Mouse (Mus musculus) heart, adult 2 months (tissue): Measurements from ENCODE around the gene Olfr1416. TPM values are rescaled to one million over a fixed set of nuclear protein-coding genes. Genes with fewer than 3 reads are reported as not detected.
A peak's percentile ranks its signal among the peaks of the same experiment; 100 is the strongest.

Source experiments
- DNase-seq, 2 experiments: peaks; one replicate each; pipeline ENCODE4 v3.0.0; 2021
- H3K27ac ChIP-seq: fragments of 200-600 bp; 2 replicates; pipeline ENCODE4 v1.8.1; 2022
- H3K27me3 ChIP-seq: fragments of 200-500 bp; 2 replicates; pipeline ENCODE4 v1.6.1; 2012; ENCODE audit warnings: mild to moderate bottlenecking, low read length, inconsistent platforms, mixed read lengths; ENCODE audit not compliant: control insufficient read depth, insufficient read depth
- H3K36me3 ChIP-seq: fragments of 200-500 bp; 2 replicates; pipeline ENCODE4 v1.6.1; 2012; ENCODE audit warnings: low read length, inconsistent platforms; ENCODE audit not compliant: control insufficient read depth, insufficient read depth
- H3K4me1 ChIP-seq: fragments of 200-500 bp; 2 replicates; pipeline ENCODE4 v1.6.1; 2011; ENCODE audit warnings: low read length; ENCODE audit not compliant: control insufficient read depth, insufficient read depth
- H3K4me3 ChIP-seq: fragments of 200-600 bp; 2 replicates; pipeline ENCODE4 v1.8.1; 2022
- H3K79me2 ChIP-seq: fragments of 200-500 bp; replicated peaks from 2 replicates; pipeline ENCODE4 v1.6.1; 2012; ENCODE audit warnings: mild to moderate bottlenecking, inconsistent platforms, low read length, moderate library complexity, mixed read lengths; ENCODE audit not compliant: control insufficient read depth, insufficient read depth
- H3K9ac ChIP-seq: fragments of 200-500 bp; 2 replicates; pipeline ENCODE4 v1.6.1; 2012; ENCODE audit warnings: low read depth, mild to moderate bottlenecking, control low read depth, inconsistent platforms, low read length, mixed read lengths
- CTCF ChIP-seq: fragments of 200-600 bp; IDR thresholded peaks from 2 replicates; pipeline ENCODE4 v1.8.1; 2022; ENCODE audit warnings: antibody characterized with exemption, mild to moderate bottlenecking, moderate library complexity
- EP300 ChIP-seq: fragments of 200-500 bp; IDR thresholded peaks from 2 replicates; pipeline ENCODE4 v1.6.1; 2011; ENCODE audit warnings: low read depth, low read length, control low read depth; ENCODE audit not compliant: insufficient read depth
- POLR2A ChIP-seq: fragments of 200-500 bp; IDR thresholded peaks from 2 replicates; pipeline ENCODE4 v1.6.1; 2011; ENCODE audit warnings: mild to moderate bottlenecking, low read depth, low read length, control low read depth; ENCODE audit not compliant: insufficient read depth
- WGBS: fragments of 180-500 bp; shearing (Covaris S2); methylation state at CpG from one replicate; pipeline ENCODE4 v1.1.7; 2018; 5-methylcytosine and 5-hydroxymethylcytosine counted together
- intact Hi-C: fragments of 180-260 bp; cut with DNase I; formaldehyde crosslinking; loops from one replicate; pipeline ENCODE4 v1.15.1; 2025
- polyA plus RNA-seq: library from polyadenylated mRNA; depleted of rRNA; stranded (reverse); fragments of >200 nt; gene quantifications from 2 replicates; pipeline ENCODE4 v1.2.3, GENCODE M21; 2012
- total RNA-seq, 2 experiments: library from RNA; stranded (reverse); gene quantifications; 2 replicates each; pipeline ENCODE4 v1.2.3; 2021

Olfr1416 gene
- total and polyA plus RNA-seq, 3 experiments, result not detected

DNA sequence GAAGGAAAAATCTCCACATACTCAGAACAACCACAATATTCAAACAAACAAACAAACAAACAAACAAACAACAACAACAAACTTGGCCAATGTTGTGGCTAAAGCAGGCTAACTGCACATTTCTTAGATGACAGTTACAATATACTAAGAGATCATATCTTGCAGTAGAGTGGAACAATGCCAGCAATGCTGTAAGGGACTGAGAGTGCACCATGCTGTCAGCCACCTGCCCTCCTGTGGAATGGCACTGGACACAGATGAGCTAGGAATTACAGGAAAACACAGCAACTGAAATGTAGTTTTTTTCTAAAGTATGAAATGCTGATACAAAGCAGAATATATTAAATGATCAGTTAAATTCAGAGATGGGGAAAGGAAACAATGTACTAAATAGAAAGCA is 27.2 kb downstream of the Olfr1416 start:
- H3K36me3 ChIP-seq, result peaks cover 9% of the 10 kb centered on the region
- TF ChIP-seq POLR2A, result no peak
- no peak overlapping the region for H3K9ac ChIP-seq
- no peak overlapping the region for H3K27ac ChIP-seq
- intact Hi-C loops, result loop anchor here (10.0 kb wide), 1 partner anchor 353 kb away; no protein-coding TSS in a partner anchor
- H3K4me3 ChIP-seq, result no peak overlapping the region
- DNase-seq, result no peak
- H3K27me3 ChIP-seq, result no peaks in the 10 kb centered on the region
- H3K4me1 ChIP-seq, result no peaks in the 10 kb centered on the region
- H3K79me2 ChIP-seq, result peaks cover 2% of the 10 kb centered on the region; the same call in 1 of the 2 replicates

DNA sequence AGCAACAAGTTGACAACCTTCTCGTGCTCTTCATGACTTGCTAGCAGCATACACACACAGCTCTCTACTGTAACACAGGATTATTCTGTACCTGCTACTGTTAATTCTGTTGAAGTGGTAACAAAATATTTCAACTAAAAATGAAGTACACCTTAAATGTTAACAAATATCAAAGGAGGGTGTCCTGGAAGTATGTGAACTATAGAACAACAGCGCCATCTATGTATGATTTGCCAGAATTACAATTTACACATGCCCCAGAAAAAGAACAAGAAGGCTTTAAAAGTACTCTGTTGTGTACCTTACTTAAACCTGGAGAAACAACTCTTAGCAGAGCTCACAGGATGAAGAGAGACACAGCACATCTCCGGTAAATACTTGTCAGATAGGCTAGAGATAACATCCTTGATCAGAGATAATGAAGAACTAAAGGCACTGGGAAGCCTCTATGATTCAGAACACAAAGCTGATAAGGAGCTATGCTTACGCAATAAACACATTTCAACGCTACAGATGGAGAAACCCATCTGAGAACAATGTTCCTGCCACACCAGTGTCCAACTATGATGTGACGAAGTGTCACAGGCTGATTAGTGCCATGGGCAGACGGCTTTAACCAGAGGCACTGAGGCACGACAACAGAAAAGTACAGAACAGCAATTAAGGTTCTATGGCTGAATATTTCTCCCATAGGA is 31.0 kb downstream of the Olfr1416 start:
- Histone ChIP-seq H3K9ac (no peak overlapping the region), H3K27ac (peak overlapping the region; percentile 3; the same call in 1 of the 2 replicates), H3K4me3 (no peak overlapping the region), H3K36me3 (peaks cover 12% of the 10 kb centered on the region), H3K79me2 (peaks cover 2% of the 10 kb centered on the region; the same call in 1 of the 2 replicates), H3K27me3 (no peaks in the 10 kb centered on the region), H3K4me1 (no peaks in the 10 kb centered on the region)
- WGBS, result 46% methylated on average over 8 of the region's 8 CpGs
- DNase-seq, result no peak
- TF ChIP-seq EP300 (no peak), CTCF (peak; percentile 85), POLR2A (no peak)
- intact Hi-C loops, result loop anchor here (1.0 to 10.0 kb wide), 2 partner anchors 349 to 492 kb away; no protein-coding TSS in a partner anchor

DNA sequence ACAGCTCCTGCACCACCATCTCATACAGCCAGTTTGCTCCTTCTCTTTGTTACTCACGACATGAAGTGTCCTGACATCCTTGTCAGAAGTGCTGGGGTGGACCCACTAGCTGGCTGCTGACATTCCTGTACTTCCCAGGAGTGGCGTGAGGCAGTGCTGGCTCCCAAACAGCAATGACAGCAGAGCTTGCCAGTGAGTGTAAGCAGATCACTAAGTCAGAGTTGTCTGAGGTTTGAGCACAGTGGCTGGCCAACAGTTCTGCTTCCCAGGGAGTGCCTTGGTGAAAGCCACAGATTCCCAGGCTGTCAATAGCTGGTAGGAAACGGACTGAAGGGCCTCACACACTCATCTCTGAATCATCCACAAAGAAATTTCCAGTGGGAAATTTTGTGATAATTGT is 36.6 kb downstream of the Olfr1416 start:
- peak in 1 of 2 experiments; percentile 31 for DNase-seq

DNA sequence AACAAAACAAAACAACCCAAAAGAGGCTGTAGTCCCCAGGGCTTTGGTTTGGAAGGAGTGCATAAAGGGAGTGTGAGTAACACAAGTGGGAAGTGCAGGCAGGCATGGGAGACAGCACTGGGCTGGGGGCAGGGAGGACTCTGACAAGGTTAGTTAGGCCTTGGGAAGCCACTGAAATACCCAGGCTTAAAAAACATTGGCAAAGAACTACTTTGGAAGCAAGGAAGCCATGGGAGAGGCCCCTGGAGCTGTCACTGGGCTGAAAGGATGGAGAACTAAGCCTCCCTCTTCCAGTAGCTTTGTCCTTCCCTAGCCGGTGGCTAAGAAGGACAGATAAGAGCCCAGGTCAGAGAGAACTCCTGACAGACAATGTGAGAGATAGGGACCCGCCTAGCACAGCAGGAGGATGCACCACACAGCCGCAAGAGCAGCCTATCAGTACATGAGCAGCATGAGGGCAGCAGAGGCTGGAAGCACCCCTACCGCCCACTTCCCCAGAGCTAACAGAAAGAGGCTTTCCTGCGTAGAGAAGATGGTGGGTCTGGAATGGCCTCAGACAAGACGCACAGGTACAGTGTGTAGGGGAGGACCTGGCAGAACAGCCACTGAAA is 43.4 kb downstream of the Olfr1416 start:
- peaks cover 8% of the 10 kb centered on the region for H3K4me1 ChIP-seq
- TF ChIP-seq EP300, result no peak
- no peak for TF ChIP-seq CTCF
- no peak for TF ChIP-seq POLR2A
- no peak overlapping the region for H3K4me3 ChIP-seq
- 55% methylated on average over 6 of the region's 6 CpGs for WGBS
- no peaks in the 10 kb centered on the region for H3K79me2 ChIP-seq
- no peak overlapping the region for H3K9ac ChIP-seq
- 0 out of 2 replicates have a peak, but pooled peaks cover 4% of the 10 kb centered on the region for H3K36me3 ChIP-seq
- no peaks in the 10 kb centered on the region for H3K27me3 ChIP-seq
- H3K27ac ChIP-seq, result no peak overlapping the region
- DNase-seq, result no peak
- intact Hi-C loops, result loop anchor here (5.0 kb wide), 1 partner anchor 454 kb away; no protein-coding TSS in a partner anchor

More for the DNA sequence above, 36.6 kb downstream of the Olfr1416 start:
- H3K79me2 ChIP-seq, result peaks cover 2% of the 10 kb centered on the region; the same call in 1 of the 2 replicates
- H3K4me3 ChIP-seq, result no peak overlapping the region
- 56% methylated on average over 3 of the region's 3 CpGs for WGBS
- intact Hi-C loops, result no loop called here
- TF ChIP-seq CTCF, result no peak
- no peak for TF ChIP-seq EP300
- no peak for TF ChIP-seq POLR2A
- H3K9ac ChIP-seq, result no peak overlapping the region
- no peak overlapping the region for H3K27ac ChIP-seq
- H3K27me3 ChIP-seq, result no peaks in the 10 kb centered on the region
- peaks cover 3% of the 10 kb centered on the region; the same call in 1 of the 2 replicates for H3K36me3 ChIP-seq
- H3K4me1 ChIP-seq, result no peaks in the 10 kb centered on the region

DNA sequence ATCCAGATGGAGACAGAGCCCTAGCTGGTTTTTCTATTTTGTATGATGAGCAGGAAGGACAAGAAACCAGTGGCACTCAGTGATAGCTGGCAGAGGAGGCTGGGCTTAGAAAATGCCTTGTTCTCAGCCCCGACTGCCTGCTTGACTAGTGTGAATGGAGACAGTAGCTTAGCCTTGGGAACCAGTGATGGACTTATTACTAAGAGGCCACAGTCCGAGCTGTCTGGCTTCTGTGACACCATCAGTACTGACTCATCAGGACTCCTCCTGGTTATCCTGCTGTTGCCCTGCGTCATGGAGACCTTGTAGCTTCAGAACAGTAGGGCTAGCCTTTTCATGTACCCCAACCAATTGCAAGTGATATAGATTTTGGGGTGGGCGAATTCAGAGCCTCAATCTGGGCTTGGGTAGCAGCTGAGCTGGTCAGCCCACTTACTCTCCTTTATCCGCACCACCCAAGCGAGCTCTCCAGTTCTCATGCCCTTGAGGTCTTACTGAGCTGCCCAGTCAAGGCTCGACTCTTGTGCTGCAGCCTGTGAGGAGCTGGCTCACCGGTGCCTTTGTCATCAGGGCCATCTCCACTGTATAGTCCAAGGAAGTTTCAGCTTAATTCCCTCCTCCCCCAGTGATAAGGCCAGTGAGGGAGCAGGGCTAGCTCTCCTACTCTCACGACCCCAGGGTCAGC is 44.7 kb downstream of the Olfr1416 start:
- Histone ChIP-seq H3K9ac (no peak overlapping the region), H3K27me3 (no peaks in the 10 kb centered on the region), H3K4me1 (peaks cover 10% of the 10 kb centered on the region), H3K79me2 (no peaks in the 10 kb centered on the region), H3K27ac (no peak overlapping the region), H3K36me3 (0 out of 2 replicates have a peak, but pooled peaks cover 4% of the 10 kb centered on the region), H3K4me3 (no peak overlapping the region)
- intact Hi-C loops, result loop anchor here (5.0 kb wide), 1 partner anchor 453 kb away; no protein-coding TSS in a partner anchor
- 79% methylated on average over 9 of the region's 9 CpGs for WGBS
- no peak for TF ChIP-seq EP300
- TF ChIP-seq POLR2A, result no peak
- no peak for TF ChIP-seq CTCF
- DNase-seq, result no peak
